Mouse (Mus musculus) heart, postnatal 36 days (tissue): ENCODE measurements around the gene Aig1. TPM values are rescaled to one million over a fixed set of nuclear protein-coding genes. Genes with fewer than 3 reads are reported as not detected.

Experiments
- DNase-seq, 2 experiments: peaks; one replicate each; pipeline ENCODE4 v3.0.0; 2021 to 2022
- intact Hi-C: fragments of 180-260 bp; cut with DNase I; formaldehyde crosslinking; loops from one replicate; pipeline ENCODE4 v1.15.1; 2025
- total RNA-seq, 2 experiments: library from RNA; stranded (reverse); gene quantifications; 2 replicates each; pipeline ENCODE4 v1.2.3; 2021

The Aig1 gene
- total RNA-seq, 2 experiments from 2014 or later = 54.9 to 65.3 TPM

- intact Hi-C loops = no loop called here
- peak; percentile 47 to 50 for DNase-seq
Measured at GRCm38 (mm10) chr10:13667166-13667696, 201.5 kb downstream of the Aig1 start.

GRCm38 (mm10) chr10:13663476-13663875, 205.3 kb downstream of the Aig1 start:
- intact Hi-C loops = no loop called here
- DNase-seq = no peak

- intact Hi-C loops = no loop called here
Measured at GRCm38 (mm10) chr10:13659778-13660177, 209.0 kb downstream of the Aig1 start.

GRCm38 (mm10) chr10:13653739-13654462, 214.9 kb downstream of the Aig1 start:
- intact Hi-C loops = no loop called here
- no peak for DNase-seq

More at GRCm38 (mm10) chr10:13659778-13660177, 209.0 kb downstream of the Aig1 start:
- no peak for DNase-seq

- intact Hi-C loops = no loop called here
- no peak for DNase-seq
Measured at GRCm38 (mm10) chr10:13653326-13653725, 215.5 kb downstream of the Aig1 start.

GRCm38 (mm10) chr10:13652061-13652460, 216.7 kb downstream of the Aig1 start:
- no peak for DNase-seq
- intact Hi-C loops = no loop called here

- intact Hi-C loops = no loop called here
- no peak for DNase-seq
Measured at GRCm38 (mm10) chr10:13641750-13642149, 227.0 kb downstream of the Aig1 start.

GRCm38 (mm10) chr10:13631796-13632195, 237.0 kb downstream of the Aig1 start:
- no peak for DNase-seq
- intact Hi-C loops = no loop called here

GRCm38 (mm10) chr10:13623735-13624134, 245.0 kb downstream of the Aig1 start:
- intact Hi-C loops = no loop called here
- no peak for DNase-seq

- intact Hi-C loops = no loop called here
- DNase-seq = no peak
Measured at GRCm38 (mm10) chr10:13600926-13601325, 267.9 kb downstream of the Aig1 start.

GRCm38 (mm10) chr10:13597491-13597890, 271.3 kb downstream of the Aig1 start:
- no peak for DNase-seq
- intact Hi-C loops = no loop called here

Other genes starting within 250 kb of the Aig1 start
- 10 to 100 TPM; 23.5 to 25.2 TPM for gene Hivep2, start 97.1 kb upstream of the Aig1 start, total RNA-seq